Mouse (Mus musculus) hindbrain, embryonic 12.5 days (tissue): ENCODE results near the gene Gzf1. TPM values are rescaled to one million over a fixed set of nuclear protein-coding genes. Genes with fewer than 3 reads are reported as not detected.

Experiments
- ATAC-seq: fragments of 200-750 bp; cut with Nextera tagmentation; 2 replicates; pipeline ENCODE4 v1.8.0; 2017; ENCODE audit warnings: moderate TSS enrichment; ENCODE audit not compliant: low FRiP score
- H3K27ac ChIP-seq: fragments of 300-500 bp; sonication (generic); 2 replicates; pipeline ENCODE4 v1.5.1; 2016; ENCODE audit warnings: mild to moderate bottlenecking
- H3K27me3 ChIP-seq: fragments of 300-500 bp; sonication (generic); 2 replicates; pipeline ENCODE4 v1.6.1; 2016; ENCODE audit warnings: mild to moderate bottlenecking
- H3K36me3 ChIP-seq: fragments of 300-500 bp; sonication (generic); 2 replicates; pipeline ENCODE4 v1.6.1; 2016; ENCODE audit warnings: mild to moderate bottlenecking
- H3K4me1 ChIP-seq: fragments of 300-500 bp; sonication (generic); 2 replicates; pipeline ENCODE4 v1.6.1; 2016
- H3K4me2 ChIP-seq: fragments of 300-500 bp; sonication (generic); replicated peaks from 2 replicates; pipeline ENCODE4 v1.6.1; 2016; ENCODE audit warnings: mild to moderate bottlenecking
- H3K4me3 ChIP-seq: fragments of 300-500 bp; sonication (generic); 2 replicates; pipeline ENCODE4 v1.5.1; 2016; ENCODE audit warnings: mild to moderate bottlenecking
- H3K9ac ChIP-seq: fragments of 300-500 bp; sonication (generic); 2 replicates; pipeline ENCODE4 v1.6.1; 2016; ENCODE audit warnings: mild to moderate bottlenecking, moderate library complexity
- H3K9me3 ChIP-seq: fragments of 300-500 bp; sonication (generic); replicated peaks from 2 replicates; pipeline ENCODE4 v1.6.1; 2016; ENCODE audit warnings: mild to moderate bottlenecking
- WGBS: fragments of 180-500 bp; shearing (Covaris S2); methylation state at CpG from one replicate; pipeline ENCODE4 v1.1.7; 2016; 5-methylcytosine and 5-hydroxymethylcytosine counted together
- polyA plus RNA-seq: library from polyadenylated mRNA; unstranded; fragments of >200 nt; fragmentation: Nextera tagmentation; extraction: Ambion mirVana; gene quantifications from 2 replicates; pipeline ENCODE4 v1.2.1, GENCODE M21; 2016

The Gzf1 gene
- 21.4 and 22.5 TPM in 2 replicates for polyA plus RNA-seq

DNA sequence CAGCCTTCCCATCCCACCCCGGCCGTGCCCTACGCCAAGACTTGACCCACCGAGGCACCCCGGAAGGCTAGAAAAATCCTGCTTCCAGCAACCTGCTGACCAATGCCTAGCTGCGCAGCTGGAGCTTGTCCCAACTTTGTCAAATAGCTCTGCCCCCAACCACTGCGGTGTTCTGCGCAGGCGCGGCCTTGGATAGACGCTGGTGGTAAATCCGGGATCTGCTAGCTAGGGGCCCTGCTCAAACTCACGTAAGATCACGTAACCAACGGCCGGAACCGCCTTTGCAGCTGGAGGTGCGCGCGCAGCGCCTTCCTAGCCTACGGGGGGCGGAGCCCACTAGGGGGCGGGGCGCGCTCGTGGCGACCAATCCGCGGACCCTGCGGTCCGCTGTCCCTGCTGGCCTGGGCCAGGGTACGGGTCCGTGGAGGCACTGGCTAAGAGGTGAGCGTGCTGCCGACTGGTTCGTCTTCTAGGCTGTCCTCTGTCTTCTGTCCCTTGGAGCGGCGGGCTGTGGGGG, at the start of gene Gzf1:
TSS of gene Gzf1 (plus strand) at position 249 of the 517 bp plus-strand sequence.
- Histone ChIP-seq H3K4me2 (peak within 1 kb of the TSS; percentile 86), H3K9me3 (no peaks in the 10 kb centered on the region), H3K27ac (peak within 1 kb of the TSS; percentile 90), H3K4me3 (peak within 1 kb of the TSS; percentile 85), H3K4me1 (peaks cover 36% of the 10 kb centered on the region), H3K36me3 (peaks cover 28% of the 10 kb centered on the region), H3K27me3 (no peaks in the 10 kb centered on the region), H3K9ac (peak within 1 kb of the TSS; percentile 83)
- ATAC-seq: peak; percentile 93
- WGBS: under 1% methylated on average over 39 of the region's 39 CpGs

DNA sequence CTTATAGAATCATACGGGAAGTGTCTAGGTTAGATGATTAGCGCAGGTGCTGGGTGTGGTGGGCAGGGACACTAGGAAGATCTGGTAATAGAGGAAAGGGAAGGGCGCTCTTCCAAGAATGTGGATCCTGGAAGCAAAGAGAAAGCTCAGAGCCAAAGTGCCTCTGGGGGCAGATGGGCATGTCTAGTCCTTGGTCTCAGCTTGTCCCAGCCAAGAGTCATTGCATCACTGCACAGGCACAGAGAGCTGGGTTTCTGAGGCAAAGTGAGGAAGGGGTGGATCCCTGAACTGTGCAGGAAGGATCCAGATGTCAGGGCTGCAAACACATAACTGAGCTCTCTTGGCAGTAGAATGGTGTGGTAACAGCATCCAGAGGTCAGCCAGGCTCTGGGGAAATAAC, 49.2 kb upstream of the Gzf1 start:
- Histone ChIP-seq H3K4me2 (no peak overlapping the region), H3K27me3 (no peaks in the 10 kb centered on the region), H3K9ac (no peak overlapping the region), H3K4me1 (no peaks in the 10 kb centered on the region), H3K9me3 (no peaks in the 10 kb centered on the region), H3K4me3 (no peak overlapping the region), H3K36me3 (no peaks in the 10 kb centered on the region), H3K27ac (no peak overlapping the region)
- ATAC-seq: no peak
- WGBS: 98% methylated on average over 3 of the region's 3 CpGs

DNA sequence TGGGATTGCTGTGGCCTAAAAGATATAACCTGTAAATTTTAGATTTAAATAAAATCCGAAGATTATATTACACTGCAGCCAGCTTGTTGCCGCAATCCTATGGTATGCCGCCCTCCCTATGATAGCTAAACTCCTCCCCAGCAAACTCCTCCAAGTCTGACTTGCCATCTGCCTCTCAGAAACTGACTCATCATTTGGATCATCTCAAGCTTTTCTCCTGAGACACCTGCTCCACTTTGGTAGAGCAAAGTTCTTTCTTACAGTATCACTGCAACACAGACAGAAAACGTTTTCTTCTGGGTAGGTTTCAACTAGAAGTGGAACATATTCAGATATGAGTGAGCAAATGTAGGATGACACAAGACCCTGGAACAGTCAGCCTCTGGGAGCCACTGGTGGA, 46.4 kb upstream of the Gzf1 start:
- Histone ChIP-seq H3K9me3 (no peaks in the 10 kb centered on the region), H3K9ac (no peak overlapping the region), H3K27me3 (no peaks in the 10 kb centered on the region), H3K4me3 (no peak overlapping the region), H3K36me3 (no peaks in the 10 kb centered on the region), H3K4me1 (no peaks in the 10 kb centered on the region), H3K4me2 (no peak overlapping the region), H3K27ac (no peak overlapping the region)
- WGBS: 83% methylated on average over 4 of the region's 4 CpGs
- ATAC-seq: no peak

DNA sequence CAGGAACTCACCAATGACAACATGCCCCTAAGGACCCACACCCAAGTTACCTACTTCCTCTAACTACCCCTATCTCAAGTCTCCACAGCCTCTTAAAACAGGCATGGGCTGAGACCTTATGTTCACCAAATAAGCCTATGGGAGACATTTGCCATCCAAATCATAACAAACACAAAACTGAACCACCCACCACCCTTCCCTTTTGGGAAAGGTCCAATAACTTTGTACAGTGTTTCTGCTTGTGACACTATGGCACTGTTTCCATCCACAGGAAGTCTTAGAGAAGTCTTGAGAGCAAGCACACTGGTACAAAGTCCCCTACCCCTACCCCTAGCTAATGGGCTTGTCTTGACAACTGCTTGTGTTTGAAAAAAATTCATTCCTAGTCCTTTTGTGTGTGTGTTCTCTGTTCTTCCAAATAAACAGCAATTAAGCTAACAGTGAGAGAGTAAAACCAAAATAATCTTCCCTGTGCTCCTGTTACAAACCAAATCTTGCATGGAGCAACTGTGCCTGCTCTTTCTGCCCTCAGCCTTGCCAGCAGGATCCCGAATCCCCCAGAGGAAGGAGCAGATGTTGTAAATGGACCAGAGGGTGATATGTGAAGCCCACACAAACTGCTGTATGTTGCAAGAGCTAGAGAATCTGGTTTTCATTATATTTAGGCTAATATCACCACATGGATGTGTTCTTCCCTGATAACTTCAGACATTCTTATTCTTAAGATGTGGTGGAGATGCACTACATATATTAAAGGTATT, 38.0 kb upstream of the Gzf1 start:
- Histone ChIP-seq H3K27ac (no peak overlapping the region), H3K9ac (no peak overlapping the region), H3K36me3 (no peaks in the 10 kb centered on the region), H3K9me3 (no peaks in the 10 kb centered on the region), H3K4me1 (no peaks in the 10 kb centered on the region), H3K27me3 (no peaks in the 10 kb centered on the region), H3K4me3 (no peak overlapping the region), H3K4me2 (no peak overlapping the region)
- ATAC-seq: no peak
- WGBS: 62% methylated on average over 1 of the region's 1 CpGs

DNA sequence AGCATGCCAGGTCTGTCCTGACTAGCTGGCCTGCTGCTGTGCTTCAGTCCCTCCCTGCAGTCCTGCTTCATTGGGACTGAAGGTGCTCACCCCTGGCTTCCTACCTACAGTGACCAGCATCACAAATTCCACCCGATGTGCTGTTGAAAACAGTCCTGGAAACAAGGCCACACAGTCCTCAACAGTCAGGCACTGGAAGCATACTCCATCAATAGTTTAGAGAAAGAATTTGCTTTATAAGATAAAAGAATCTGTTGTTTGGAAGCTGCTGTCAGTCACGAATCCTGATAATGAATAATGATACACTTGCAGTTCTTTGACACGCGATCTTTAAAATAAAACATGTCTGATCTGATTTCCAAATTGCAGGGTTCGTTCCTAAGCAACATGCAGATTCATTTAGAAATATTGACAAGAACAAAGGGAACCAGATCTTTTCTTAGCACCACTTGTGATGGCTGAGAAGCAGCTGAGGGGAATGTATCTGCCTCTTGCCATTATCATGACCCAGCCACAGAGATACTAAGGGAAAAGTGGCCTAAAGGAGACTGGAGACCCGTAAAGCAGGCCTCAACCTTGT, 36.3 kb upstream of the Gzf1 start:
- ATAC-seq: no peak
- no peaks in the 10 kb centered on the region for H3K9me3 ChIP-seq
- no peaks in the 10 kb centered on the region for H3K27me3 ChIP-seq
- no peaks in the 10 kb centered on the region for H3K36me3 ChIP-seq
- no peaks in the 10 kb centered on the region for H3K4me1 ChIP-seq
- no peak overlapping the region for H3K4me3 ChIP-seq
- H3K27ac ChIP-seq: no peak overlapping the region
- H3K4me2 ChIP-seq: no peak overlapping the region
- WGBS: 78% methylated on average over 6 of the region's 6 CpGs
- H3K9ac ChIP-seq: no peak overlapping the region

DNA sequence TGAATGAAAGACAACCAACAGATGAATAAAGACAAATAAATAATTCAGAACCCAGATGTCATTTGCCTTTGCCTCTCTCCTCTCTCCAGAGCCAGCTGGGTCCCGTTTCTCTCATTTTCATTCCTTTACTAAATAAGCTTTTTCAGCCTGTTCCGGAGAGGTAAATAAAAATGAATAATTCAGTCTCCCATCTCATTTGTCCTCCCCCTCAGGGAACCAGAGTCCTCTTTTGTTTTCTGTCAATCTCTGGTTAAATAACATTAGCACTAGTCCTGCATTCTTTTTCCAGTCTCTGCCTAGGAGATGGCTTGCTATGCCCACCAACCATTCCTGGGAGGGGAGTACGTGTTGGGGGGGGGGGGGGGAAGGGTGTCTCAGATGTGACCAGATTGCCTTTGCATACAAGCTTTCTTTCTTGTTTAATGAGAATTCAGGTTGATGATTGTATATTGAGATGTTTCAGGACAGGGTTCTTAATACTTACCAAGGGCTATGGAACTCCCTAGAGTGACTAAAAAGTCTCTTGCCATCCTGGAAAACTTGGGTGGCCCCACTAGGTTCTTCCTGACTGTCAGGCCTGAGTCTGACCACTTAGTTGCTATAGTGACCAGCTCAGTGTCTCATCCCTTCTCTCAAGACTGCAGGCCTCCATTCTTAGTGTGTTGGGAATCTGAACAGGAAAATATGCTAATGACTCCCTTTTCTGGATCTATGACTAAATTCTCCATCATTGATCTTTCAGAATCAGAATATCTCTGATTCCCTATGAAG, 30.1 kb upstream of the Gzf1 start:
- Histone ChIP-seq H3K27me3 (no peaks in the 10 kb centered on the region), H3K4me1 (0 out of 2 replicates have a peak, but pooled peaks cover 8% of the 10 kb centered on the region), H3K9ac (no peak overlapping the region), H3K4me3 (no peak overlapping the region), H3K9me3 (no peaks in the 10 kb centered on the region), H3K4me2 (no peak overlapping the region), H3K27ac (peak overlapping the region; percentile 9), H3K36me3 (no peaks in the 10 kb centered on the region)
- WGBS: 10% methylated on average over 3 of the region's 3 CpGs
- ATAC-seq: peak; percentile 90

DNA sequence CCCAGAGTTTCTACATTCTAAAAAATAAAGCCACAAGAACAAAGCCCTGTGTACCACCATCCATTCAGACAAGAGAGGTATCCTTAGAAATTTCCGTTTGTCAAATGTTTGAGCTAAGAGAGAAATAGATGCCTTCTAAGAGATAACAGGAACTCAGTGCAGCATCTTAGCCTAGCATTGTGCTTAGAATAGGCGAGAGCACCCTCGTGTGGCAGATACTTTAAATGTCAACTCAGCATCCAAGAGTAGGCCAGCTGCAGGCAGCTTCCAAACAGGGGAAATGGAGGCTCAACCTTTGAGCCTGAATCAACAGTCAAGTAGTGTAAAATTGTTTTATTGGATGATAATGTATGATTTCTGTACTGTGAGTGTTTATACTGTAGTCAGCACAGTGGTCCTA, 25.9 kb upstream of the Gzf1 start:
- Histone ChIP-seq H3K9me3 (no peaks in the 10 kb centered on the region), H3K27ac (no peak overlapping the region), H3K9ac (no peak overlapping the region), H3K27me3 (no peaks in the 10 kb centered on the region), H3K4me3 (no peak overlapping the region), H3K4me1 (0 out of 2 replicates have a peak, but pooled peaks cover 8% of the 10 kb centered on the region), H3K4me2 (no peak overlapping the region), H3K36me3 (no peaks in the 10 kb centered on the region)
- 3% methylated on average over 3 of the region's 3 CpGs for WGBS
- ATAC-seq: 0 out of 2 replicates have a peak, but pooled peaks have one; percentile 27

DNA sequence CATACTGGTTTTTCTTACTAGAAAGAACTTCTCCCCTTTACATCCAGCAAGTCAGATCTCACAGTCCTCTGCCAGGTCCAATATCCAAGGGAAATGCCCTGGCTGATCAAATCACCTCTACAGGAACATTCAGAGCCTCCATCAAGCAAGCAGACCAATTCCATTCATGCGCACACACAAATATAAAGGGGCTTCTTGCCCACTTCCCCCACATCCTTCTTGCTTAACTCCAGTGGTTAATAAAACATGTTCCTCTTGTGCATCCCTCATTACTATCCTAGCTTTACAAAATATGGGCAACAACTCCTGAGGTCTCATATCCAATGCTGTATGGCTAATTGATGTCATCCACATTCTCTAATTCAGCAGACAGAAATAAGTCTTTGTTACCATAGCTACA, 17.4 kb upstream of the Gzf1 start:
- Histone ChIP-seq H3K36me3 (no peaks in the 10 kb centered on the region), H3K27ac (no peak overlapping the region), H3K9ac (no peak overlapping the region), H3K4me3 (no peak overlapping the region), H3K27me3 (no peaks in the 10 kb centered on the region), H3K4me2 (no peak overlapping the region), H3K9me3 (no peaks in the 10 kb centered on the region), H3K4me1 (no peaks in the 10 kb centered on the region)
- WGBS: 97% methylated on average over 1 of the region's 1 CpGs
- no peak for ATAC-seq

DNA sequence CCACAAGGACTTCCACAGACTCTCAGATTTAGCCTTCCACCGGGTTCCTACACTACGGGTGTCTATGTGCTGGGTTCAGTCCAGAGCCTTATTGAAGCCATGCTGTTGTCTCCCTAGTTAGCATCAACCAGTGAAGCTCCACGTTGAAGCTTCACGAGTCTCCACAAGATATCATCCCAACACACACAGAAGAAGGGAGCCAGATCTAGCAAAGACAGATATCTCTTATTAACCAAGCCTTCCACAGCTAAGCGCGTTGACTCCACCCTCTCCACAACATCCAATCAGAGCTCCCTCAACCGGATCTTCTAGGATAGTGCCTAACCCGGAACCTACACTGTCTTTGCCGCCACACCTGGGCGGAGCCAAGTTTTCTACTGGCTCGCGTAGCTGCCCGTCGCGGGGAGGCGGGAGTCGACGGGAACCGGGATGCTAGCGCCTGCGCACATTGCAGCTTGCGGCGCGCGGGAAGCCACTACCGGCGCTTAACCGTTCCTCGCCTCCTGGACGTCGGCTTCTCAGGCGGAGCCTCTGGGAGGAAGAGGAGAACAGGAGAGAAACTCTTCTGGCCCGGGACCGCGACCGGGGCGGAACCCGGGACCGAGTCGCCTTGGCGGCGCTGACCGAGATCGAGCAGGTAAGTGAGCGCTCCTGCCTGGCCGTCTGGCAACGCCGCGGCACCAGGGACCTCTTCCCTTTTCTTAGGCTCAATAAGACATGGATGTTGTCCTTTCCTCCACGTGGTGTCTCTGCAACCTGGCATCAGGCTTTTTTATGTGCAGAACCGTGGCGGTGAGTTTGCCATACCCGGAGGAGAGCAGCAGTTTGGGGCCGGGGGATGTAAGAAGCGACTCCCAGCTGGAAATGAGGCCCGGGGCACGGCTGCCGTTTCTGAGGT, 8.4 kb upstream of the Gzf1 start, which contains the start of gene Nxt1:
TSS of gene Nxt1 (plus strand) at position 403 of the 898 bp plus-strand sequence.
- Histone ChIP-seq H3K9ac (peak within 1 kb of the TSS; percentile 76), H3K9me3 (no peaks in the 10 kb centered on the region), H3K4me1 (peaks cover 16% of the 10 kb centered on the region), H3K4me3 (peak within 1 kb of the TSS; percentile 77), H3K27ac (peak within 1 kb of the TSS; percentile 78), H3K4me2 (peak within 1 kb of the TSS; percentile 91), H3K27me3 (no peaks in the 10 kb centered on the region), H3K36me3 (peaks cover 16% of the 10 kb centered on the region)
- WGBS: under 1% methylated on average over 58 of the region's 58 CpGs
- ATAC-seq: peak; percentile 100

DNA sequence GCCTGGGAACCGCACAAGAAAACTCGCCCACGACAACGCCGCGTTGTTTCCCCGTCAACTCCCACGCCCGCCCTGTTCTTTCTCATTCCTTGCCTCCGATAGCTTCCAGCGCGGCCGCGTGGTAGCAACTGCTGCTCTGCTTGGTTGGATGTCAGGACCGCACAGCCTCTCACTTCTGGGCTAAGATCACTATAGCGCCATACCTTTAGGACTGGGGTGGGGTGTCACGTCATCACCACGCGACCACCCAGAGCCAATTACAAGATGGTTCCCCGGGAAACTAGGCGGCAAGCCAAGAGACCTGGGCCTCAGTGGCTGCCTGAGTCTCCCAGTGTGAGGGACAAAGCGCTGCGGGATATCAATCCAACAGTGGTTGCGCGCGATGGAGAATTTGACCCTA, 3.0 kb upstream of the Gzf1 start:
- Histone ChIP-seq H3K27ac (peak overlapping the region; percentile 80), H3K4me1 (peaks cover 49% of the 10 kb centered on the region), H3K9ac (peak overlapping the region; percentile 18), H3K9me3 (no peaks in the 10 kb centered on the region), H3K27me3 (no peaks in the 10 kb centered on the region), H3K36me3 (peaks cover 16% of the 10 kb centered on the region), H3K4me2 (peak overlapping the region; percentile 86), H3K4me3 (peak overlapping the region; percentile 34)
- ATAC-seq: peak; percentile 49
- WGBS: 7% methylated on average over 26 of the region's 26 CpGs

DNA sequence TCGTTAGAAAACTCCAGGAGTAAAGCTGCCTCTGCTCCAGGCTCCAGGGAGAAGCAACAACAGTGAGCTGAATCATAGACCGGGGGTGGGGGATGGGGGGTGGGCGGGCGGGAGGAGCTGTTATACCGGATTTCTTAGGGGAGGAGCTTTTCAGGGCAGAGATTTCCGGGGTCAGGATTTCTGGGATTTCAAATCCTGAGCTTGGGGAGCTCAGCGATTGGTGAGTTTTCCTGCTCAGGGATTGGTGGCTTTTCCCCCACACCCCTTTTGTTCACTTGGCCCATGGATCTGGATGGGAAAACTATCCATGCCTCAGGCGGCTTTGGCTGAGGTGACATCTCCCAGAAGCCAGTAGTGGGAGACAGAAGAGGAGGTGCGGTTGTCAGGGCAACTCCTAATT, 1.5 kb upstream of the Gzf1 start:
- Histone ChIP-seq H3K4me3 (peak overlapping the region; percentile 10), H3K4me1 (peaks cover 37% of the 10 kb centered on the region), H3K4me2 (peak overlapping the region; percentile 86), H3K9ac (peak overlapping the region; percentile 28; the same call in 1 of the 2 replicates), H3K27ac (peak overlapping the region; percentile 86), H3K36me3 (peaks cover 22% of the 10 kb centered on the region), H3K27me3 (no peaks in the 10 kb centered on the region), H3K9me3 (no peaks in the 10 kb centered on the region)
- WGBS: 5% methylated on average over 9 of the region's 9 CpGs
- peak; percentile 23; the same call in 1 of the 2 replicates for ATAC-seq
